Mouse (Mus musculus): ENCODE measurements around the gene Sdhaf4. TPM values are rescaled to one million over a fixed set of nuclear protein-coding genes. Genes with fewer than 3 reads are reported as not detected.
A peak's percentile ranks its signal among the peaks of the same experiment; 100 is the strongest.
"Not testable (repeated sequence)": the region's sequence is repeated elsewhere in the genome, so short reads cannot be mapped to it uniquely, and the experiment has no call there.

Gene Sdhaf4
- total RNA-seq (2015; ENCODE audit: low replicate concordance) (21.3 and 28.9 TPM in 2 replicates), total RNA-seq (2017; ENCODE audit: low replicate concordance) (15.2 and 18.2 TPM in 2 replicates)

GRCm38 (mm10) chr1:24005070-24005804, at the start of gene Sdhaf4:
TSS of gene Sdhaf4 (minus strand) at chr1:24005656.
- ATAC-seq (replicated peaks; ENCODE audit: low FRiP score, poor library complexity, severe bottlenecking), result peak; percentile 98

- ATAC-seq (replicated peaks; ENCODE audit: low FRiP score, poor library complexity, severe bottlenecking), result no peak
Measured at GRCm38 (mm10) chr1:24046730-24047510, 41.5 kb upstream of the Sdhaf4 start.

GRCm38 (mm10) chr1:24045627-24046026, 40.2 kb upstream of the Sdhaf4 start:
- no peak for ATAC-seq (replicated peaks; ENCODE audit: low FRiP score, poor library complexity, severe bottlenecking)

- ATAC-seq (replicated peaks; ENCODE audit: low FRiP score, poor library complexity, severe bottlenecking), result no peak
Measured at GRCm38 (mm10) chr1:24043007-24043406, 37.6 kb upstream of the Sdhaf4 start.

- no peak for ATAC-seq (replicated peaks; ENCODE audit: low FRiP score, poor library complexity, severe bottlenecking)
Measured at GRCm38 (mm10) chr1:24033759-24034423, 28.4 kb upstream of the Sdhaf4 start.

GRCm38 (mm10) chr1:24010821-24011220, 5.4 kb upstream of the Sdhaf4 start:
- no peak for ATAC-seq (replicated peaks; ENCODE audit: low FRiP score, poor library complexity, severe bottlenecking)

- no peak for ATAC-seq (replicated peaks; ENCODE audit: low FRiP score, poor library complexity, severe bottlenecking)
Measured at GRCm38 (mm10) chr1:24010016-24010415, 4.6 kb upstream of the Sdhaf4 start.

- ATAC-seq (replicated peaks; ENCODE audit: low FRiP score, poor library complexity, severe bottlenecking), result no peak
Measured at GRCm38 (mm10) chr1:24007621-24008020, 2.2 kb upstream of the Sdhaf4 start.

GRCm38 (mm10) chr1:23999318-23999717, 6.1 kb downstream of the Sdhaf4 start:
- no peak for ATAC-seq (replicated peaks; ENCODE audit: low FRiP score, poor library complexity, severe bottlenecking)

GRCm38 (mm10) chr1:23998866-23999265, 6.6 kb downstream of the Sdhaf4 start:
- peak; percentile 46 for ATAC-seq (replicated peaks; ENCODE audit: low FRiP score, poor library complexity, severe bottlenecking)

GRCm38 (mm10) chr1:23998120-23998810, 7.2 kb downstream of the Sdhaf4 start:
- ATAC-seq (replicated peaks; ENCODE audit: low FRiP score, poor library complexity, severe bottlenecking), result no peak

- no peak for ATAC-seq (replicated peaks; ENCODE audit: low FRiP score, poor library complexity, severe bottlenecking)
Measured at GRCm38 (mm10) chr1:23997493-23997892, 8.0 kb downstream of the Sdhaf4 start.

GRCm38 (mm10) chr1:23995420-23995819, 10.0 kb downstream of the Sdhaf4 start:
- ATAC-seq (replicated peaks; ENCODE audit: low FRiP score, poor library complexity, severe bottlenecking), result no peak

GRCm38 (mm10) chr1:23983118-23983517, 22.3 kb downstream of the Sdhaf4 start:
- no peak for ATAC-seq (replicated peaks; ENCODE audit: low FRiP score, poor library complexity, severe bottlenecking)

- no peak for ATAC-seq (replicated peaks; ENCODE audit: low FRiP score, poor library complexity, severe bottlenecking)
Measured at GRCm38 (mm10) chr1:23978281-23978680, 27.2 kb downstream of the Sdhaf4 start.

- not testable (repeated sequence) for ATAC-seq (replicated peaks; ENCODE audit: low FRiP score, poor library complexity, severe bottlenecking)
Measured at GRCm38 (mm10) chr1:23971159-23971558, 34.3 kb downstream of the Sdhaf4 start.

GRCm38 (mm10) chr1:23968027-23968725, 37.3 kb downstream of the Sdhaf4 start:
- ATAC-seq (replicated peaks; ENCODE audit: low FRiP score, poor library complexity, severe bottlenecking), result peak; percentile 72

- peak; percentile 90 for ATAC-seq (replicated peaks; ENCODE audit: low FRiP score, poor library complexity, severe bottlenecking)
Measured at GRCm38 (mm10) chr1:23966226-23966625, 39.2 kb downstream of the Sdhaf4 start.

GRCm38 (mm10) chr1:23959415-23959732, 46.1 kb downstream of the Sdhaf4 start:
- ATAC-seq (replicated peaks; ENCODE audit: low FRiP score, poor library complexity, severe bottlenecking), result no peak

Measured in erythroid progenitor cell, adult 5-6 weeks (primary cell).